Mouse (Mus musculus) heart, embryonic 13.5 days (tissue): ENCODE results near the gene Hist1h4a. TPM values are rescaled to one million over a fixed set of nuclear protein-coding genes. Genes with fewer than 3 reads are reported as not detected.
A peak's percentile ranks its signal among the peaks of the same experiment; 100 is the strongest.
"Not testable (repeated sequence)": the region's sequence is repeated elsewhere in the genome, so short reads cannot be mapped to it uniquely, and the experiment has no call there.

Experiments used
- ATAC-seq: fragments of 200-750 bp; cut with Nextera tagmentation; 2 replicates; pipeline ENCODE4 v1.8.0; 2017; ENCODE audit warnings: moderate TSS enrichment; ENCODE audit not compliant: insufficient number of reproducible peaks, low FRiP score, low TSS enrichment; ENCODE audit errors: extremely low read depth
- H3K27ac ChIP-seq: fragments of 300-500 bp; sonication (generic); replicated peaks from 2 replicates; pipeline ENCODE4 v1.5.1; 2015; ENCODE audit warnings: moderate library complexity, mild to moderate bottlenecking, inconsistent platforms
- H3K27me3 ChIP-seq: fragments of 300-500 bp; sonication (generic); replicated peaks from 2 replicates; pipeline ENCODE4 v1.6.1; 2015; ENCODE audit warnings: mild to moderate bottlenecking, inconsistent platforms
- H3K36me3 ChIP-seq: fragments of 300-500 bp; sonication (generic); 2 replicates; pipeline ENCODE4 v1.6.1; 2015; ENCODE audit warnings: mild to moderate bottlenecking, inconsistent platforms
- H3K4me1 ChIP-seq: fragments of 300-500 bp; sonication (generic); 2 replicates; pipeline ENCODE4 v1.6.1; 2015; ENCODE audit warnings: inconsistent platforms
- H3K4me2 ChIP-seq: fragments of 300-500 bp; sonication (generic); 2 replicates; pipeline ENCODE4 v1.6.1; 2015; ENCODE audit warnings: inconsistent platforms, mild to moderate bottlenecking, moderate library complexity
- H3K4me3 ChIP-seq: fragments of 300-500 bp; sonication (generic); 2 replicates; pipeline ENCODE4 v1.5.1; 2015; ENCODE audit warnings: moderate library complexity, mild to moderate bottlenecking, inconsistent platforms
- H3K9ac ChIP-seq: fragments of 300-500 bp; sonication (generic); 2 replicates; pipeline ENCODE4 v1.6.1; 2015; ENCODE audit warnings: inconsistent platforms, mild to moderate bottlenecking, moderate library complexity
- H3K9me3 ChIP-seq: fragments of 300-500 bp; sonication (generic); 2 replicates; pipeline ENCODE4 v1.6.1; 2016; ENCODE audit warnings: inconsistent platforms
- WGBS: fragments of 180-500 bp; shearing (Covaris S2); methylation state at CpG from one replicate; pipeline ENCODE4 v1.1.7; 2015; ENCODE audit warnings: mixed read lengths; 5-methylcytosine and 5-hydroxymethylcytosine counted together
- polyA plus RNA-seq: library from polyadenylated mRNA; unstranded; fragments of >200 nt; fragmentation: Nextera tagmentation; extraction: Ambion mirVana; gene quantifications from 2 replicates; pipeline ENCODE4 v1.2.1, GENCODE M21; 2015

Hist1h4a gene
- not detected in 2 replicates for polyA plus RNA-seq

DNA sequence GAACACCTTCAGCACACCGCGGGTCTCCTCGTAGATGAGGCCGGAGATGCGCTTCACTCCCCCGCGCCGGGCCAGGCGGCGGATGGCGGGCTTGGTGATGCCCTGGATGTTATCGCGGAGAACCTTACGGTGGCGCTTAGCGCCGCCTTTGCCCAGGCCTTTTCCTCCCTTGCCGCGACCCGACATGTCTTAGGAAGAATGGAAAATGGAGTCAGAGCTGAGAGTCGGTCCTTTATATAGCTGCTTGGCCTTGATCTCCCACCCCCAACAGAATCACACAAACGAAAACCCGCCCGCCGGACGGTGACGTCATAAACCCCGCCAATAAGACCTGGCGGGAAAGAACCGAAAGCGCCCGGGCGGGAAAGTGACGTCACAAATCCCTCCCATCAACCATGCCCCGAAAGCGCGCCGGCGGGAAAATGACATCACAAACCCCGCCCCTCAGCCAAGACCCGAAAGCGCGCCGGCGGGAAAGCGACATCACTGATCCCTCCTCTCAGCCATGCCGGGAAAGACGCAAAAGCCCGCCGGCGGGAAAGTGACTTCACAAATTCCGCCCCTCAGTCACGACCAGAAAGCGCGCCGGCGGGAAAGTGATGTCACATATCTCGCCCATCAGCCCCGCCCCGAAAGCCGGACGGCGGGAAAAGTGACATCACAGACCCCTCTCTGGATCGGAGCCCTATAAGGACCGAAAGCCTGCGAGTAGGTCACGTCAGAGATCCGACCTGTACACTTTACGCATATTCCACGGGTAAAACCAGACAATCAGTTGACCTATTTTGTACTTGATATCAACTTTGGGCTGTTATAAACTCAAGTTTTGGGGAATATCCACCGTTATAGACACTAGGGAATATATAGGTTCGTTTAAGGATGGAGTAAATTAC is at the start of gene Hist1h4a:
Hist1h4a (minus strand) TSS at position 259 of the 893 bp plus-strand sequence.
- WGBS = under 1% methylated on average over 68 of the region's 72 CpGs
- Histone ChIP-seq H3K4me3 (peak within 1 kb of the TSS; percentile 54), H3K4me2 (peak within 1 kb of the TSS; percentile 79)

GRCm38 (mm10) chr13:23806422-23807052 is 45.5 kb upstream of the Hist1h4a start, which contains the start of gene Slc17a2:
TSS of gene Slc17a2 (plus strand) at chr13:23806993.
- ATAC-seq = no peak
- no peaks in the 10 kb centered on the region for H3K27me3 ChIP-seq
- no peak within 1 kb of the TSS for H3K9ac ChIP-seq
- H3K36me3 ChIP-seq = no peaks in the 10 kb centered on the region
- WGBS = 71% methylated on average over 15 of the region's 15 CpGs
- no peak within 1 kb of the TSS for H3K27ac ChIP-seq
- no peak within 1 kb of the TSS for H3K4me2 ChIP-seq
- no peaks in the 10 kb centered on the region for H3K9me3 ChIP-seq
- no peak within 1 kb of the TSS for H3K4me3 ChIP-seq
- peaks cover 5% of the 10 kb centered on the region; the same call in 1 of the 2 replicates for H3K4me1 ChIP-seq

More for the DNA sequence above, at the start of gene Hist1h4a:
- H3K36me3 ChIP-seq = no peaks in the 10 kb centered on the region
- peak within 1 kb of the TSS; percentile 96 for H3K27ac ChIP-seq
- peak; percentile 61 for ATAC-seq
- H3K9ac ChIP-seq = peak within 1 kb of the TSS; percentile 85
- peaks cover 37% of the 10 kb centered on the region for H3K4me1 ChIP-seq
- H3K9me3 ChIP-seq = no peaks in the 10 kb centered on the region
- H3K27me3 ChIP-seq = no peaks in the 10 kb centered on the region

DNA sequence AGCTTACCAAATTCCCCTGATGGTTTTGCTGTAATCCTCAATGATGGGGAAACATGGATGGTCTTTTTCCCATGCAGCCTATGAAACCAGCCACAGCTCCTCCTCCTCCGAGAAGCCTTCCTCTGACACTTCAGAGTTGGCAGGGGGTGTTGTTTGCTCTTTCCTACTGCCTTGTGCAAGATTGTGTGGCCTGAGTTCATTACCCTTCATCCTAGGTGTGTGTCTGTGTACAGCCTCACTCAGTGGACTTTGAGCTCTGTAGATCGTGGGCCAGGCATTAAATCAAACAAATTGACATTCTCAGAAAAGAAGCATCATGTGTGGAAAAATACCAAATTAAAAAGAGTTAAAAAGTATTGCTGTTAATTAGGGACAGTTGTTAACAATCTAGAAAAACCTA is 43.5 kb upstream of the Hist1h4a start:
- no peaks in the 10 kb centered on the region for H3K36me3 ChIP-seq
- H3K4me1 ChIP-seq = peaks cover 5% of the 10 kb centered on the region; the same call in 1 of the 2 replicates
- H3K27me3 ChIP-seq = no peaks in the 10 kb centered on the region
- no peaks in the 10 kb centered on the region for H3K9me3 ChIP-seq
- WGBS = 75% methylated on average over 2 of the region's 2 CpGs
- no peak overlapping the region for H3K27ac ChIP-seq
- ATAC-seq = no peak
- no peak overlapping the region for H3K4me2 ChIP-seq
- no peak overlapping the region for H3K9ac ChIP-seq
- H3K4me3 ChIP-seq = no peak overlapping the region

GRCm38 (mm10) chr13:23799405-23799804 is 38.4 kb upstream of the Hist1h4a start:
- H3K4me1 ChIP-seq = peaks cover 5% of the 10 kb centered on the region; the same call in 1 of the 2 replicates
- H3K27ac ChIP-seq = no peak overlapping the region
- no peak overlapping the region for H3K4me3 ChIP-seq
- H3K4me2 ChIP-seq = no peak overlapping the region
- H3K27me3 ChIP-seq = no peaks in the 10 kb centered on the region
- no peak for ATAC-seq
- 71% methylated on average over 5 of the region's 5 CpGs for WGBS
- H3K36me3 ChIP-seq = no peaks in the 10 kb centered on the region
- no peak overlapping the region for H3K9ac ChIP-seq
- no peaks in the 10 kb centered on the region for H3K9me3 ChIP-seq

GRCm38 (mm10) chr13:23792520-23792919 is 31.5 kb upstream of the Hist1h4a start:
- Histone ChIP-seq H3K4me1 (no peaks in the 10 kb centered on the region), H3K27me3 (0 out of 2 replicates have a peak, but pooled peaks cover 8% of the 10 kb centered on the region), H3K9me3 (no peaks in the 10 kb centered on the region), H3K9ac (no peak overlapping the region), H3K4me3 (no peak overlapping the region), H3K36me3 (no peaks in the 10 kb centered on the region), H3K4me2 (no peak overlapping the region), H3K27ac (no peak overlapping the region)
- WGBS = 38% methylated on average over 2 of the region's 2 CpGs
- ATAC-seq = no peak

DNA sequence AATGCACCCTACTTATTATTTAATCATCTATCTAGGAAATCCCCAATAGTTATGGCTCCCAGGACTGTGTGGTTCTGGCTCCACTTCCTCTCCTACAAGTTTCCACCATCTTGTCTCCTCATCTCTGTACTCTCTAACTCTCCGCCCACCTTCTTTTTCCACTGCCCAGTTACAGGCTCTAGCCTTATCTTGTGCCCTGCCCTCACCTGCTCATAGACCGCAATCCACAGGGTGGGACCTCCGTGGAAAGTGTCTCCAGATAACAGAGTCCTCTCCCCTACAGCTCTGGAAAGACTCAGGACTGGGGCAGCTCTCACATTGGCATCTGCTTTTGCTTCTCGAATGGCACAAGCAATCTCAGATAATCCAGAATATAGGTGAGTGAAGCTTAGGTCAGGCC is 18.0 kb upstream of the Hist1h4a start:
- Histone ChIP-seq H3K36me3 (no peaks in the 10 kb centered on the region), H3K4me1 (no peaks in the 10 kb centered on the region), H3K4me2 (no peak overlapping the region), H3K9ac (no peak overlapping the region), H3K27me3 (no peaks in the 10 kb centered on the region), H3K4me3 (no peak overlapping the region), H3K27ac (no peak overlapping the region), H3K9me3 (no peaks in the 10 kb centered on the region)
- no peak for ATAC-seq
- WGBS = 45% methylated on average over 4 of the region's 4 CpGs

- H3K27me3 ChIP-seq = no peaks in the 10 kb centered on the region
- WGBS = 84% methylated on average over 7 of the region's 7 CpGs
- H3K9me3 ChIP-seq = no peaks in the 10 kb centered on the region
- no peak overlapping the region for H3K4me2 ChIP-seq
- no peak overlapping the region for H3K27ac ChIP-seq
- H3K9ac ChIP-seq = no peak overlapping the region
- ATAC-seq = no peak
- H3K36me3 ChIP-seq = no peaks in the 10 kb centered on the region
- no peak overlapping the region for H3K4me3 ChIP-seq
- peaks cover under 1% of the 10 kb centered on the region; the same call in 1 of the 2 replicates for H3K4me1 ChIP-seq
Observed at GRCm38 (mm10) chr13:23778339-23778738, 17.3 kb upstream of the Hist1h4a start.

DNA sequence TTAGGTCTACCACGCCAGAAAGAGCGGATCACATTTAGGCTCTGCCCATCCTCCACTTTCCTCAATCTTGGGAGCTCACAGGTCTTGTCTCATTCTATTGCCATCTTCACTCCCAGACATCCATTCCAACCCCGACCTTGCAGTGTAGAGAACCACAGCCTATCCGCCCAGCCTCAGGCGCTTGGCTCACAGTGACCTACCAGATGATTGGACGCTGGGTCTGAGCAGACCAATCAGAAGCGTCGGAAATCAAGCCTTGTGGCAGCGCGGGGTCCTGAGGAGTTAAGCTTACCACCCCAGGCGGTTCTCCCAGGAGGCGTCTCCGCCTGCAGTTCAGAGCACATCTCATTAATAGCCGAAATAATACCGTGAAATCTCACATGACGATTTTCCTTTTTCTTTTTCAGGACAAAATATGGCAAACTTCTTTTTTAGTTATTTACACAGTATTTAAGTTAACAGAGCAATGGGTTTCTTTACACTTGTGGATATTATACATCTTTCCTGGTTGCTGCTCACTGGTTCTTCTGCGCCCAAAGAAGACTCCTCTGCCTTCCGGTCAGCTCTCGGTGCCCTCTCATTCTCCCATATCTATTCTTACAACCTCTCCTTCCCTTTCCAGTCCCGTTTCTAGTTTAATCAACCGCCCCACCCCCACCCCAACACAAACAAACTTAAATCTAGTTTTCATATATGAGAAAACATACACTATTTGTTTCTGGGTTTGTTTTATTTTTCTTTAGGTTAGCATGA is 11.7 kb upstream of the Hist1h4a start:
- Histone ChIP-seq H3K9me3 (no peaks in the 10 kb centered on the region), H3K4me2 (peak overlapping the region; percentile 66), H3K36me3 (no peaks in the 10 kb centered on the region), H3K9ac (peak overlapping the region; percentile 65; the same call in 1 of the 2 replicates), H3K27ac (0 out of 2 replicates have a peak overlapping the region, but pooled peaks have one; percentile 28), H3K4me1 (peaks cover 9% of the 10 kb centered on the region; the same call in 1 of the 2 replicates), H3K4me3 (peak overlapping the region; percentile 34), H3K27me3 (no peaks in the 10 kb centered on the region)
- 12% methylated on average over 21 of the region's 21 CpGs for WGBS
- peak; percentile 66; the same call in 1 of the 2 replicates for ATAC-seq

GRCm38 (mm10) chr13:23769613-23770012 is 8.6 kb upstream of the Hist1h4a start, which contains the start of gene Trim38:
TSS of gene Trim38 (plus strand) at chr13:23769913.
- WGBS = 85% methylated on average over 2 of the region's 2 CpGs
- H3K9me3 ChIP-seq, H3K4me2 ChIP-seq, H3K4me3 ChIP-seq, H3K27ac ChIP-seq, H3K27me3 ChIP-seq, H3K36me3 ChIP-seq, H3K9ac ChIP-seq, ATAC-seq: not testable (repeated sequence)
- H3K4me1 ChIP-seq = peaks cover 12% of the 10 kb centered on the region

- WGBS = 42% methylated on average over 5 of the region's 5 CpGs
Observed at GRCm38 (mm10) chr13:23768834-23769397, 7.9 kb upstream of the Hist1h4a start.

More at GRCm38 (mm10) chr13:23768834-23769397, 7.9 kb upstream of the Hist1h4a start:
- H3K9me3 ChIP-seq = no peaks in the 10 kb centered on the region
- H3K4me2 ChIP-seq = no peak overlapping the region
- H3K36me3 ChIP-seq = no peaks in the 10 kb centered on the region
- H3K27ac ChIP-seq = no peak overlapping the region
- H3K4me1 ChIP-seq = peaks cover 19% of the 10 kb centered on the region
- no peak for ATAC-seq
- H3K9ac ChIP-seq = no peak overlapping the region
- no peaks in the 10 kb centered on the region for H3K27me3 ChIP-seq
- no peak overlapping the region for H3K4me3 ChIP-seq
